Mouse (Mus musculus): Measurements from ENCODE around the gene Dpp6. TPM values are rescaled to one million over a fixed set of nuclear protein-coding genes. Genes with fewer than 3 reads are reported as not detected.

Gene Dpp6
- polyA plus RNA-seq, 1 experiment from 2014 or later: 1.0 TPM

DNA sequence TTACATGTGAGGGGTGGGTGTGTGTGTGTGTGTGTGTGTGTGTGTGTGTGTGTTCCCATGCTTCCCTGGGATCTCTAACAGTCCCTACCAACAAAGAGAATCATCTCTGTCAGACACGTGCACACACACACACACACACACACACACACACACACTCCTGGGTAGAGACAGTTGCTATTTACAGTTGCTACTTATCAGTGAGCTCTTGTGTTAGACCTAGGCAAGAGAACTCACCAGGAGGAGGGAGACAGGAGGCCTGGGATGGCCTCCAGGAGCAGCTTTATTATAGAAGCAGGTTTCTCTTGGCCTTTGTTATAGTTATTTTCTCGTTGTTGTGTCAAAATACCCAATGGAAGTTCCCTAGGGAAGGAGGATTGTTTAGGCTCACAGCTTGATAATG, 519.7 kb downstream of the Dpp6 start:
- DNase-seq (ENCODE audit: low spot score) (no peak), ATAC-seq (ENCODE audit: low FRiP score, low TSS enrichment) (no peak)
- WGBS: 57% methylated on average over 2 of the region's 2 CpGs

DNA sequence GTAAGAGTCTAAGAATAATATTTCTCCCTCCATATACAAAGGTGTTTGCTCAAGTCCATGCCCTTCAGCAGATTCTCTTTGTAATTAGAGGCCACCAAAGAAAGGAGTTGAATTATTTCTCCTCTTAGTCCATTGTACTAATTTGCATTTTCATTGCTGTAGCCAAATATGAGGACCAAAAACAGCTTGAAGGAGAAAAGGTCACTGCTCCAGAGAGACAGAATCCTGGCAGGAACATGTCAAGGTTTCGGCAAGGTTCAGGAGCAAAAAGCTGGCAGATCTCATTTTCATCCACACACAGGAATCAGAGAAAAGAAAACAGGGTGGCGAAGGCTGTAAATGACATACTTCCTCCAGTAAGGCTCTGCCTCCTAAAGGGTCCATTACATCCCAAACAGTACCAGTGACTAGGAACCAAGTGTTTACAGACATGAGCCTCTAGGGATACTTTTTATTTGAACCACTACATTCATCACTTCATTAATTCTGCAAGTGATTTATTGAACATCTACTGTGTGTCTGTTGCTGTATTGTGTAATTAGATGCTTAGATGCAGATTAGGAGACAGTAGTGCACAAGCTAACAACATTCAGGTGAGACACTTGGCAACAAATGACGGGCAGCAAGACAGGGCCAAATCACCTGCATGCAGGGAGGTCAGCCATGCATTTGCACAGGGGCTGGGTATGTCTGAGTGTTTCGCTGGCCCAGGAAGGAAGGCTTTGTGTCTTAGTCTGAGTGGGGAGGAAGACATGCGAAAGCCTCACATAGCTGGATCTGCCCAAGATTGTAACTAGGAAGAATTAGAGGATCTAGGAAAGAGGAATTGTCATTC, 522.4 kb downstream of the Dpp6 start:
- Histone ChIP-seq H3K27ac (replicated peaks) (no peak overlapping the region), H3K4me1 (replicated peaks; ENCODE audit: control insufficient read depth, insufficient read depth) (no peaks in the 10 kb centered on the region), H3K36me3 (ENCODE audit: control insufficient read depth, insufficient read depth, low read length) (no peaks in the 10 kb centered on the region), H3K4me2 (replicated peaks; ENCODE audit: low read depth) (no peak overlapping the region), H3K9me3 (ENCODE audit: control insufficient read depth, low read length) (no peaks in the 10 kb centered on the region), H3K4me3 (ENCODE audit: low read depth, low read length) (no peak overlapping the region), H3K27me3 (ENCODE audit: control insufficient read depth, insufficient read depth, low read length) (no peaks in the 10 kb centered on the region), H3K9ac (ENCODE audit: low read length) (no peak overlapping the region)
- ATAC-seq (ENCODE audit: low FRiP score, low TSS enrichment) (no peak), DNase-seq (ENCODE audit: low spot score) (no peak)
- TF ChIP-seq EP300 (optimal IDR thresholded peaks at IDR 0.05) (no peak), CTCF (IDR thresholded peaks at IDR 0.05; ENCODE audit: low read depth) (no peak)
- 80% methylated on average over 5 of the region's 5 CpGs for WGBS

More for the DNA sequence above, 519.7 kb downstream of the Dpp6 start:
- no peak overlapping the region for H3K27ac ChIP-seq (replicated peaks)
- no peak for TF ChIP-seq EP300 (optimal IDR thresholded peaks at IDR 0.05)
- TF ChIP-seq CTCF (IDR thresholded peaks at IDR 0.05; ENCODE audit: low read depth): no peak
- H3K9ac ChIP-seq (ENCODE audit: low read length): no peak overlapping the region
- H3K36me3 ChIP-seq (ENCODE audit: control insufficient read depth, insufficient read depth, low read length): no peaks in the 10 kb centered on the region
- no peak overlapping the region for H3K4me3 ChIP-seq (ENCODE audit: low read depth, low read length)
- H3K4me1 ChIP-seq (replicated peaks; ENCODE audit: control insufficient read depth, insufficient read depth): no peaks in the 10 kb centered on the region
- H3K4me2 ChIP-seq (replicated peaks; ENCODE audit: low read depth): no peak overlapping the region
- no peaks in the 10 kb centered on the region for H3K27me3 ChIP-seq (ENCODE audit: control insufficient read depth, insufficient read depth, low read length)
- H3K9me3 ChIP-seq (ENCODE audit: control insufficient read depth, low read length): no peaks in the 10 kb centered on the region

DNA sequence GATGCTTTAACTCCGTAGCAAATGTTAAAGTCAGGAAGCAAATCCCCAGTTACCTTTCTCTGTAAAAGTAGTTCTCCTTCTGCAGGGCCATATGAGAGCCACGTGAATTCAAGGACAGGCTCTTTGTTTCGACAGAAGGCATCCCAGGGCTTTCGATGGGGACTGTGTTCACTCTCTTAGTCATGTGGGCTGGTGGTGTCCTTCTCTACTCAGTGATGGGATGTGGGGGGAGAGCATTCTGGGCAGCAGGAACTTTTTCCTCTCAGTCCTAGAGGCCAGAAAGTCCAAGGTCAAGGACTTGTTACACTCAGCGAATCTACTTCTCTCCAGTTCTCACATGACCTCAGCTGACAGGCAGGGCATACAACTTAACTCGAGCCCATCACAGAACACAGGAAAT, 525.3 kb downstream of the Dpp6 start:
- Histone ChIP-seq H3K9ac (ENCODE audit: low read length) (no peak overlapping the region), H3K4me3 (ENCODE audit: low read depth, low read length) (no peak overlapping the region), H3K27me3 (ENCODE audit: control insufficient read depth, insufficient read depth, low read length) (no peaks in the 10 kb centered on the region), H3K4me2 (replicated peaks; ENCODE audit: low read depth) (no peak overlapping the region), H3K36me3 (ENCODE audit: control insufficient read depth, insufficient read depth, low read length) (no peaks in the 10 kb centered on the region), H3K27ac (replicated peaks) (no peak overlapping the region), H3K9me3 (ENCODE audit: control insufficient read depth, low read length) (no peaks in the 10 kb centered on the region), H3K4me1 (replicated peaks; ENCODE audit: control insufficient read depth, insufficient read depth) (no peaks in the 10 kb centered on the region)
- DNase-seq (ENCODE audit: low spot score) (no peak), ATAC-seq (ENCODE audit: low FRiP score, low TSS enrichment) (no peak)
- 72% methylated on average over 6 of the region's 6 CpGs for WGBS
- TF ChIP-seq CTCF (IDR thresholded peaks at IDR 0.05; ENCODE audit: low read depth): no peak

- no peak overlapping the region for H3K27ac ChIP-seq (replicated peaks)
- DNase-seq (ENCODE audit: low spot score): no peak
- TF ChIP-seq CTCF (IDR thresholded peaks at IDR 0.05; ENCODE audit: low read depth): no peak
- no peak overlapping the region for H3K4me3 ChIP-seq (ENCODE audit: low read depth, low read length)
- no peaks in the 10 kb centered on the region for H3K27me3 ChIP-seq (ENCODE audit: control insufficient read depth, insufficient read depth, low read length)
- WGBS: 70% methylated on average over 1 of the region's 1 CpGs
- H3K9ac ChIP-seq (ENCODE audit: low read length): no peak overlapping the region
- no peaks in the 10 kb centered on the region for H3K4me1 ChIP-seq (replicated peaks; ENCODE audit: control insufficient read depth, insufficient read depth)
- ATAC-seq (ENCODE audit: low FRiP score, low TSS enrichment): no peak
- H3K4me2 ChIP-seq (replicated peaks; ENCODE audit: low read depth): no peak overlapping the region
- H3K9me3 ChIP-seq (ENCODE audit: control insufficient read depth, low read length): no peaks in the 10 kb centered on the region
- H3K36me3 ChIP-seq (ENCODE audit: control insufficient read depth, insufficient read depth, low read length): no peaks in the 10 kb centered on the region
Measured at GRCm38 (mm10) chr5:27343626-27344025, 526.6 kb downstream of the Dpp6 start.

DNA sequence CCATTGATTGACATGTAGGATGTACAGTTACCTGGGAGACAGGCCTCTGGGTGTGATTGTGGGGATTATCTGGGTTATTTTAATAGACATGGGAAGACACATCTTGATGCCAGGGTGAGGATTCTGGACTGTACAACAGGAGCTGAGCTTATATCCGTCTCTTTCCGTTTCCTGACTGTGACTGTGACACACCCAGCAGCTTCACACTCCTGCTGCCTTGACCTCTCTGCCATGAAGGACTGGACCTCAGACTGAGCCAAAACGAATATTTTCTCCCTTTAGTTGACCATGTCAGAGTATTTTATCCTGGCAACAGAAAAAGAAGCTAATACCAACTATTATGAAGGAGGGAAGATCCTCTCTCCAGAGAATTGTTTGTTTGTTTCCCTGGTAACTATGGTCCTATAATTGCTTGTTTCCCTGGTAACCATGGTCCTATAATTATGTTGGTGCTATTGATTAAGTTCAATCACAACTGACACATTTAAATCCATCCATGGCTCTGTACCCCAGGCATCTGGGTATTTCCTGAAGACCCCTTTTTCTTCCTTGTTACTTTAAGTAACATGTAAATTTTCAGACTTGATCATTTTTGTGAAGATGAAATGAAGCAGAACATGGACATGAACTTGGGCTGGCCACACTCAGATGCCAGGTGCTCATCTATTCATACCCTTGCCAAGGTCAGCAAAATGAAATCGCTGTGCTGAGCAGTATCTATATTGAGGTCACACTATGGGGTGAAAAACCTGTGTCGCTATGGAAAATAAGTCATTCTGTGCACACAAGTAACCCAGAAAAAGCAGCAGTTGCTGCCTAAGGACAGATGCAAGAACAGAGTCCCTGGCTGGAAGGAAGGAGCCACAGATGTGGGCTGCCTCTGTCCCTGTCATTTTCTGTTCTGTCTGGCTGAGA, 531.4 kb downstream of the Dpp6 start:
- H3K4me3 ChIP-seq (ENCODE audit: low read depth, low read length): no peak overlapping the region
- no peaks in the 10 kb centered on the region for H3K36me3 ChIP-seq (ENCODE audit: control insufficient read depth, insufficient read depth, low read length)
- TF ChIP-seq CTCF (IDR thresholded peaks at IDR 0.05; ENCODE audit: low read depth): no peak
- no peak for TF ChIP-seq EP300 (optimal IDR thresholded peaks at IDR 0.05)
- no peak overlapping the region for H3K9ac ChIP-seq (ENCODE audit: low read length)
- H3K4me1 ChIP-seq (replicated peaks; ENCODE audit: control insufficient read depth, insufficient read depth): no peaks in the 10 kb centered on the region
- WGBS: 67% methylated on average over 5 of the region's 5 CpGs
- H3K4me2 ChIP-seq (replicated peaks; ENCODE audit: low read depth): no peak overlapping the region
- no peak for ATAC-seq (ENCODE audit: low FRiP score, low TSS enrichment)
- H3K27ac ChIP-seq (replicated peaks): no peak overlapping the region
- no peaks in the 10 kb centered on the region for H3K9me3 ChIP-seq (ENCODE audit: control insufficient read depth, low read length)
- no peak for DNase-seq (ENCODE audit: low spot score)
- no peaks in the 10 kb centered on the region for H3K27me3 ChIP-seq (ENCODE audit: control insufficient read depth, insufficient read depth, low read length)

GRCm38 (mm10) chr5:27357630-27358029, 540.6 kb downstream of the Dpp6 start:
- no peak overlapping the region for H3K27ac ChIP-seq (replicated peaks)
- no peak overlapping the region for H3K4me2 ChIP-seq (replicated peaks; ENCODE audit: low read depth)
- H3K4me3 ChIP-seq (ENCODE audit: low read depth, low read length): no peak overlapping the region
- ATAC-seq (ENCODE audit: low FRiP score, low TSS enrichment) (no peak), DNase-seq (ENCODE audit: low spot score) (no peak)
- H3K9ac ChIP-seq (ENCODE audit: low read length): no peak overlapping the region
- H3K9me3 ChIP-seq (ENCODE audit: control insufficient read depth, low read length): no peaks in the 10 kb centered on the region
- WGBS: 61% methylated on average over 3 of the region's 3 CpGs
- TF ChIP-seq CTCF (IDR thresholded peaks at IDR 0.05; ENCODE audit: low read depth) (no peak), EP300 (optimal IDR thresholded peaks at IDR 0.05) (no peak)
- no peaks in the 10 kb centered on the region for H3K4me1 ChIP-seq (replicated peaks; ENCODE audit: control insufficient read depth, insufficient read depth)
- no peaks in the 10 kb centered on the region for H3K27me3 ChIP-seq (ENCODE audit: control insufficient read depth, insufficient read depth, low read length)
- H3K36me3 ChIP-seq (ENCODE audit: control insufficient read depth, insufficient read depth, low read length): no peaks in the 10 kb centered on the region
